Mouse (Mus musculus): ENCODE results near the gene Car7.

DNA sequence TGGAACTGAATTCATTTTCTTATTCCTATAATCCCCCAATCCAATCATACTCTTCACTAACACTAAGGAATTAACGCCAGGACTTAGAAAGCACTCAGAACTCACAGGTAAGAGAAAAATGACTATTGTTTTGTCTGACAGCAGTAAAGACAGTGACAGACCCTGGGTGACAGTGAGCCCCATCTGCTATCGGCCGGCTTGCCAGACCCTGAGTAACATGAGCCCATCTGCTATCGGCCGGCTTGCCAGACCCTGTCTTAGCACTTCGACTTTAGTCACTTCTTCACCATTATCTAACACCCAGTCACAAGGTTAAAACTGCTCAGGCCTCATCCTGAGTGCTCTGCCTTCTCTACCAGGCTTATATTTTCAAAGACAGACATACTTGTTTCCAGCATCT is 4.8 kb upstream of the Car7 start:
- TF ChIP-seq MAX (IDR thresholded peaks at IDR 0.05; ENCODE audit: low read length) (no peak), EP300 (IDR thresholded peaks at IDR 0.05; ENCODE audit: low read length) (no peak), MAZ (IDR thresholded peaks at IDR 0.05; ENCODE audit: low read depth, low read length) (no peak)
